Mouse (Mus musculus) liver, embryonic 14.5 days (tissue): ENCODE results near the gene Clstn2.

Experiments
- CTCF ChIP-seq: IDR thresholded peaks from 2 replicates; pipeline ENCODE4 v1.5.1; 2016; ENCODE audit warnings: antibody characterized with exemption, low read depth, control low read depth
- EP300 ChIP-seq: IDR thresholded peaks from 2 replicates; pipeline ENCODE4 v1.6.1; 2016; ENCODE audit warnings: antibody characterized with exemption, low read depth

- TF ChIP-seq CTCF (no peak), EP300 (no peak)
Observed at GRCm38 (mm10) chr9:97679878-97680277, 353.1 kb downstream of the Clstn2 start.
